Mouse (Mus musculus) limb, embryonic 11.5 days (tissue): ENCODE results near the gene Arid5a. TPM values are rescaled to one million over a fixed set of nuclear protein-coding genes. Genes with fewer than 3 reads are reported as not detected.

Experiments
- microRNA-seq: library from miRNA; unstranded; fragments of <30 nt; microRNA quantifications from one replicate; pipeline ENCODE4, GENCODE M21; 2016
- polyA plus RNA-seq: library from polyadenylated mRNA; unstranded; fragments of >200 nt; fragmentation: Nextera tagmentation; extraction: Ambion mirVana; gene quantifications from 2 replicates; pipeline ENCODE4 v1.2.1, GENCODE M21; 2014

Arid5a gene
- polyA plus RNA-seq, 1 experiment from 2014 or later = 2.8 TPM

Small RNA genes within 50 kb of the gene (microRNA-seq; reads per million reads assigned to microRNA genes)
- gene Mir6898 = 1.2 reads per million

Other genes starting within 250 kb of the Arid5a start
- 8.4 and 9.7 TPM in 2 replicates for gene Hs6st1, start 239.3 kb upstream of the Arid5a start, polyA plus RNA-seq
- gene Uggt1, start 63.0 kb upstream of the Arid5a start, polyA plus RNA-seq = 75.9 and 76.2 TPM in 2 replicates
- gene Neurl3, start 33.1 kb upstream of the Arid5a start, polyA plus RNA-seq = 0.12 and 0.65 TPM in 2 replicates
- 34.4 and 43.3 TPM in 2 replicates for gene Kansl3, start 61.4 kb downstream of the Arid5a start, polyA plus RNA-seq
- gene Fer1l5, start 64.6 kb downstream of the Arid5a start, polyA plus RNA-seq = 0.99 and 1.4 TPM in 2 replicates
- gene Lman2l, start 137.5 kb downstream of the Arid5a start, polyA plus RNA-seq = 29.3 and 36.4 TPM in 2 replicates
- gene Cnnm4, start 163.9 kb downstream of the Arid5a start, polyA plus RNA-seq = 16.0 and 16.3 TPM in 2 replicates
- gene Cnnm3, start 204.1 kb downstream of the Arid5a start, polyA plus RNA-seq = 4.8 and 6.0 TPM in 2 replicates
- 7.3 and 8.8 TPM in 2 replicates for gene Ankrd23, start 229.2 kb downstream of the Arid5a start, polyA plus RNA-seq
- gene Gm42417, start 231.7 kb downstream of the Arid5a start, polyA plus RNA-seq = 0.29 and 0.79 TPM in 2 replicates
- 16.0 and 17.4 TPM in 2 replicates for gene Ankrd39, start 239.7 kb downstream of the Arid5a start, polyA plus RNA-seq